Mouse (Mus musculus): Measurements from ENCODE around the gene Ms4a8a. TPM values are rescaled to one million over a fixed set of nuclear protein-coding genes. Genes with fewer than 3 reads are reported as not detected.

Ms4a8a gene
- total RNA-seq, 2 experiments from 2014 or later = not detected

GRCm38 (mm10) chr19:11022382-11022781 lies 58.5 kb downstream of the Ms4a8a start:
- no peak for DNase-seq (ENCODE audit: extremely low spot score in 1 of 2, low spot score in 1 of 2)

GRCm38 (mm10) chr19:11017891-11018290 lies 63.0 kb downstream of the Ms4a8a start, which contains the start of gene Ms4a18:
Gene Ms4a18, minus strand, starts transcription at chr19:11018031.
- no peak for DNase-seq (ENCODE audit: extremely low spot score in 1 of 2, low spot score in 1 of 2)

Other genes with a start within 250 kb of the Ms4a8a start
- 1 to 10 TPM; 1.1 to 1.9 TPM for gene Slc15a3, start 241.4 kb downstream of the Ms4a8a start, total RNA-seq (2021)
- gene Tmem132a, start 211.2 kb downstream of the Ms4a8a start, total RNA-seq (2021) = 100 to 1,000 TPM; 198 to 220 TPM
- 10 to 100 TPM; 47.6 to 59.2 TPM for gene Tmem109, start 199.1 kb downstream of the Ms4a8a start, total RNA-seq (2021)
- 100 to 1,000 TPM; 189 to 212 TPM for gene Prpf19, start 185.9 kb downstream of the Ms4a8a start, total RNA-seq (2021)
- not detected for gene Zp1, start 160.5 kb downstream of the Ms4a8a start, total RNA-seq (2021)
- under 1 TPM; 0.22 to 0.26 TPM for gene Ptgdr2, start 143.9 kb downstream of the Ms4a8a start, total RNA-seq (2021)
- gene Ccdc86, start 131.8 kb downstream of the Ms4a8a start, total RNA-seq (2021) = 1 to 10 TPM; 7.8 to 9.4 TPM
- not detected for gene Ms4a10, start 106.4 kb downstream of the Ms4a8a start, total RNA-seq (2021)
- not detected for gene Ms4a15, start 87.9 kb downstream of the Ms4a8a start, total RNA-seq (2021)
- gene Ms4a18, start 63.1 kb downstream of the Ms4a8a start, total RNA-seq (2021) = not detected
- gene 1700017D01Rik, start 49.8 kb upstream of the Ms4a8a start, total RNA-seq (2021) = not detected
- not detected for gene 1700025F22Rik, start 84.2 kb upstream of the Ms4a8a start, total RNA-seq (2021)
- gene Ms4a13, start 115.6 kb upstream of the Ms4a8a start, total RNA-seq (2021) = not detected
- not detected for gene Ms4a12, start 151.3 kb upstream of the Ms4a8a start, total RNA-seq (2021)
- not detected for gene Ms4a1, start 185.1 kb upstream of the Ms4a8a start, total RNA-seq (2021)
- gene Ms4a5, start 202.8 kb upstream of the Ms4a8a start, total RNA-seq (2021) = not detected
- not detected for gene Ms4a14, start 233.4 kb upstream of the Ms4a8a start, total RNA-seq (2021)

Measured in layer of hippocampus, postnatal 25 days (tissue).